Mouse (Mus musculus): ENCODE results near the gene Fbp1.
"Not testable (repeated sequence)": the region's sequence is repeated elsewhere in the genome, so short reads cannot be mapped to it uniquely, and the experiment has no call there.

Gene Fbp1

GRCm38 (mm10) chr13:62854666-62855065 is 33.4 kb downstream of the Fbp1 start:
- peak; percentile 36 for DNase-seq (ENCODE audit: low read depth, low spot score)

GRCm38 (mm10) chr13:62833341-62833740 is 54.7 kb downstream of the Fbp1 start:
- no peak for DNase-seq (ENCODE audit: low read depth, low spot score)

GRCm38 (mm10) chr13:62832239-62832638 is 55.8 kb downstream of the Fbp1 start:
- DNase-seq (ENCODE audit: low read depth, low spot score), result no peak

GRCm38 (mm10) chr13:62815705-62816104 is 72.4 kb downstream of the Fbp1 start:
- DNase-seq (ENCODE audit: low read depth, low spot score), result not testable (repeated sequence)

All from embryo, embryonic 11.5 days (tissue).